Mouse (Mus musculus): ENCODE data around the gene Lemd1. TPM values are rescaled to one million over a fixed set of nuclear protein-coding genes. Genes with fewer than 3 reads are reported as not detected.

The Lemd1 gene
- polyA plus RNA-seq, 1 experiment from 2014 or later: 1.2 TPM

DNA sequence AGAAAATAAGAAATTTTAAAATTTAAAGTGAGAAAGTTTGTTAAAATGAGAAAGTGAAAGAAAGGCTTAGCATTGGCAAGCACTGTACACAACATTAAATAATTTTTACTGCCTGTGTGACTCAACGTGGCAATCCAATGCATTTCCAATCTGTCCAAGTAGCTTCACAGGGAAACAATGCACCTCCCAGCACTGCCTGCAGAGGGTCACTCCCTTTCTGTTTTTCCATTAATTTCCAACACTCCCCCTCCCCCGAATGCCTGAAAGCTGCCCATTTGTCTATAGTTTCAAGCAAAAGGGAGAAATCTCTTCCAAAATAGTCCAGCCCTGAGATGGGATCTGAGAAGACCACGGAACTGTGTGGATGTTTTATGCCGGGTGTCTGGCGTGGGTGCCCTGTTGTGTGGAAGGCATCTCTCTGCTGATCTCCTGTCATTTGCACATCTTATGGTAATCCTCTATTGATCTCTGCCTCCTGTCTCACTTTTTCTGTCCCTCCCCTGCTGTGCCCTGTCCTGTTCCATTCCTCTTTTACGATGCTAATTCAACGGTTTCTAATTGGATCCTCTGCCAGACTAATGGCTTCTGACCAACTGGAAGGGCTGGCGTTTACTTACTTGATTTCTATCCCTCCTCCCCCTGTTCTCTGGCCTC lies 90.4 kb downstream of the Lemd1 start:
- 19% methylated on average over 8 of the region's 8 CpGs for WGBS
- Histone ChIP-seq H3K36me3 (no peaks in the 10 kb centered on the region), H3K9me3 (no peaks in the 10 kb centered on the region), H3K27ac (no peak overlapping the region), H3K27me3 (no peaks in the 10 kb centered on the region; the same call in 1 of the 2 replicates), H3K4me3 (replicated peaks) (no peak overlapping the region), H3K4me2 (no peak overlapping the region), H3K4me1 (replicated peaks) (no peaks in the 10 kb centered on the region), H3K9ac (replicated peaks) (no peak overlapping the region)
- no peak for ATAC-seq (ENCODE audit: insufficient number of reproducible peaks, insufficient read depth, low FRiP score, low TSS enrichment, low read depth)

DNA sequence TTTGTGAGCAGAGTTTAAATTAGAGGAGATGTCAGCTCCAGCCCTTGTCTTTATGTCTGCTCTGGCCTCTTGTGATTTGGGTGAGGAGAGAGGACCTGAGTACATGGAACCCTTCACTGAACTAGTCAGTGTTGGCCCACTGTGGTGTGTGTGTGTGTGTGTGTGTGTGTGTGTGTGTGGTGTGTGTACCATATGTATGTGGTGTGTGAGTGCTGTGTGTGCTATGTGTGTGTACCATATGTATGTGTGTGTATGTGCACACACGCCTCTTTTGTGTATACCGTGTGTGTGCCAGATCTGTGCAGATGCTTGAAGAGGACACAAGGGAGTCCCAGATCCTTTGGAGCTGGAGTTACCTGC lies 90.9 kb downstream of the Lemd1 start:
- no peaks in the 10 kb centered on the region for H3K4me1 ChIP-seq (replicated peaks)
- H3K4me2 ChIP-seq: no peak overlapping the region
- no peak overlapping the region for H3K9ac ChIP-seq (replicated peaks)
- ATAC-seq (ENCODE audit: insufficient number of reproducible peaks, insufficient read depth, low FRiP score, low TSS enrichment, low read depth): no peak
- WGBS: 88% methylated on average over 2 of the region's 2 CpGs
- no peak overlapping the region for H3K4me3 ChIP-seq (replicated peaks)
- H3K27me3 ChIP-seq: no peaks in the 10 kb centered on the region; the same call in 1 of the 2 replicates
- no peak overlapping the region for H3K27ac ChIP-seq
- no peaks in the 10 kb centered on the region for H3K9me3 ChIP-seq
- no peaks in the 10 kb centered on the region for H3K36me3 ChIP-seq

DNA sequence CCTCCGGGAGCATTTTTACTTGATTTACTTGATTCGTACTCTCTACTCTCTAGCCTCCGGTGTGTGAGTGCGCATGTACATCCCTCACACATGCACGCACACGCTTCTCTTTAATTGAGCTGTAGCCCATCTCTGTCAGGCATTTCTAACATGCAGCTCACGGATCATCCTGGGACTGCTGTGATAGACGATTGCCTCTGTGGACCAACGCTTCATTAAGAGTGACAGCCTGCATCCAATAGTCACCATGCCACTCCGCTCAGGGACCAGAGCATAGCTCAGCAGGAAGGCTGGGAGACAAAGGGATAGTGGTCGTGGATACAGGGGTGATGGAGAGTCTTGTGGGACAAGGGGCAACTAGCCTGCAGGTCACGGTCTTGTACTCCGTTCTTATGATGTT lies 91.8 kb downstream of the Lemd1 start:
- H3K9ac ChIP-seq (replicated peaks): no peak overlapping the region
- no peaks in the 10 kb centered on the region for H3K36me3 ChIP-seq
- H3K4me1 ChIP-seq (replicated peaks): no peaks in the 10 kb centered on the region
- no peak overlapping the region for H3K27ac ChIP-seq
- H3K4me2 ChIP-seq: no peak overlapping the region
- peaks cover 5% of the 10 kb centered on the region; the same call in 1 of the 2 replicates for H3K27me3 ChIP-seq
- no peak for ATAC-seq (ENCODE audit: insufficient number of reproducible peaks, insufficient read depth, low FRiP score, low TSS enrichment, low read depth)
- 76% methylated on average over 13 of the region's 13 CpGs for WGBS
- H3K4me3 ChIP-seq (replicated peaks): no peak overlapping the region
- H3K9me3 ChIP-seq: no peaks in the 10 kb centered on the region

DNA sequence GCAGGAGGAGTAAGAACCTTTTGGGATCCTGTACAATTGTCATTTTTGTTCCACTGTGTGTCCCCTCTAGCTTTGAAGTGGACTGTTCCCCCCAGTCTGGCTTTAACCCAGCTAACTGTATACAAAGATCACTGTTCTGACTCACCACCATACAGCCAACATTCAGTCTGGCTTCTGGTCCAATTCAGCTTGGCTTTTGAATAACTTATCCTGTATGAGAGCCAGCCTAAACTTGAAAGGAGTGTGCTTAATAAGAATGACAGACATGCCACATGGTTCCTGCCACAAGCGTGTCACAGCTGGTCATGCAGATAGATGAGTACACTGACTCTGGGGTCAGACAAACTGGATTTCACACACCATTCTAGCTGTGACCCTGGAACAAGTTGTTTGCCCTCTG lies 95.5 kb downstream of the Lemd1 start:
- 80% methylated on average over 1 of the region's 1 CpGs for WGBS
- Histone ChIP-seq H3K4me3 (replicated peaks) (no peak overlapping the region), H3K9ac (replicated peaks) (no peak overlapping the region), H3K4me2 (no peak overlapping the region), H3K4me1 (replicated peaks) (peaks cover 9% of the 10 kb centered on the region), H3K27ac (no peak overlapping the region), H3K9me3 (no peaks in the 10 kb centered on the region), H3K36me3 (no peaks in the 10 kb centered on the region), H3K27me3 (peaks cover 5% of the 10 kb centered on the region; the same call in 1 of the 2 replicates)
- ATAC-seq (ENCODE audit: insufficient number of reproducible peaks, insufficient read depth, low FRiP score, low TSS enrichment, low read depth): no peak

- Histone ChIP-seq H3K4me1 (replicated peaks) (peaks cover 16% of the 10 kb centered on the region), H3K36me3 (no peaks in the 10 kb centered on the region), H3K27ac (no peak overlapping the region), H3K9ac (replicated peaks) (no peak overlapping the region), H3K4me3 (replicated peaks) (no peak overlapping the region), H3K4me2 (no peak overlapping the region), H3K27me3 (peaks cover 5% of the 10 kb centered on the region; the same call in 1 of the 2 replicates), H3K9me3 (no peaks in the 10 kb centered on the region)
- ATAC-seq (ENCODE audit: insufficient number of reproducible peaks, insufficient read depth, low FRiP score, low TSS enrichment, low read depth): no peak
- WGBS: 79% methylated on average over 2 of the region's 2 CpGs
Observed at GRCm38 (mm10) chr1:132287445-132287844, 96.2 kb downstream of the Lemd1 start.

DNA sequence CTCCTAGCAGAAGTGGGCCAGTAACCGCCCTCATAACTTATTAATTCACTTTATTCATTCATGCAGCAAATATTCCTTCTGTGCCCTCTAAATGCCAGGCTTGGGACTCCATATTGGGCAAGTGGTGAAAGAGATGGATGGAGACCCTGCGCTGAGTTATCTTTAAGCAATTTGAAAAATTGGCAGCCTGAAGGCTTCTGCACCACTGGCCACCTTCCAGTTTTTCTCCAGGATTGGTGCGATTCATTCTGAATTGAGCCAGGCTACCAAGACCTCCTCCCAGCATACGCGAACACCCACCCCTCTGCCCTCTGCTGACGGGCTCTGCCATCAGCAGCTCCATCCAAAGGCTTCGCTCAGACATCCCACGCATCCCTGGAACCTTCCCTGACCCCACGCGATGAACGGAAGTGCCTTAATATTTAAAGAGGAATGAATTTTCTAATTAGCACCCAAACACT lies 96.8 kb downstream of the Lemd1 start:
- Histone ChIP-seq H3K4me2 (no peak overlapping the region), H3K9ac (replicated peaks) (no peak overlapping the region), H3K36me3 (no peaks in the 10 kb centered on the region), H3K4me1 (replicated peaks) (peaks cover 22% of the 10 kb centered on the region), H3K27me3 (peaks cover 5% of the 10 kb centered on the region; the same call in 1 of the 2 replicates), H3K27ac (no peak overlapping the region), H3K9me3 (no peaks in the 10 kb centered on the region), H3K4me3 (replicated peaks) (no peak overlapping the region)
- no peak for ATAC-seq (ENCODE audit: insufficient number of reproducible peaks, insufficient read depth, low FRiP score, low TSS enrichment, low read depth)
- 24% methylated on average over 11 of the region's 11 CpGs for WGBS

- WGBS: 76% methylated on average over 6 of the region's 6 CpGs
- peaks cover 23% of the 10 kb centered on the region for H3K4me1 ChIP-seq (replicated peaks)
- no peaks in the 10 kb centered on the region for H3K9me3 ChIP-seq
- ATAC-seq (ENCODE audit: insufficient number of reproducible peaks, insufficient read depth, low FRiP score, low TSS enrichment, low read depth): no peak
- H3K9ac ChIP-seq (replicated peaks): no peak overlapping the region; the same call in 1 of the 2 replicates
- H3K27ac ChIP-seq: no peak overlapping the region
- H3K4me3 ChIP-seq (replicated peaks): no peak overlapping the region
- H3K4me2 ChIP-seq: no peak overlapping the region
- no peaks in the 10 kb centered on the region for H3K36me3 ChIP-seq
- H3K27me3 ChIP-seq: peaks cover 14% of the 10 kb centered on the region; the same call in 1 of the 2 replicates
Observed at GRCm38 (mm10) chr1:132289965-132290364, 98.7 kb downstream of the Lemd1 start.

DNA sequence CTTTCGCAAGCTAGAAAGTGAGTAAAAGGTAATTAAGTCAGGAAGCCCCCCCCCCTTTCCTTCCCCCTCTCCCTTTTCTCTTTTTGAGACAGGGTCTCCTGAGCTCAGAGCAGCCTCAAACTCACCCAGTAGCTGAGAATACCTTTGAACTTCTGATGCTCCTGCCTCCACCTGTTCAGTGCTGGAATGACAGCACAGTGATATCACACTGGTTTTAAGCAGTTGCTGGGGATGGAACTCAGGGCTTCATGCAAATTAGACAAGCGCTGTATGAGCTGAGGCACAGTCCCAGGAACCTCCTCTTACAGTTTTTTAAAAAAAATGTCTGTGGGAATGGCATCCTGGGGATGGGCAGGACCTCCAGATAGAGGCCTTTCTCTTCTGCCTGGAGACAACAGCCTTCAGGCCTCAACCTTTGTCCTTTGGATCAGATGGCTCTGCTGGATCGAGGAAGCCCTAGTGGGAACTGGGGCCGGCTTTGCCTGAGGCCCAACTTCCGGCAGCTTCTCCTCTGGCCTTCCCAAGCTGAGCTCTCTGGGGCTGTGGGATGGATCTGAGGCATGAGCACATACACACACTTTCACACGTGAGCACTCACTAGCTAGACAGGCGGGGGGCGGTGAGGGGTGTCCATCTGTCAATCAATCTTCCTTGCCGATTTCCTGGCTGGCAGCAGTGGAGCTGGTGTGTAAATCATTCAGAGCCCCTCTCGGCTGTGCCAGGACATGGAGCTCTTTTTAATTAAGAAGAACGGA lies 99.9 kb downstream of the Lemd1 start:
- Histone ChIP-seq H3K4me2 (no peak overlapping the region), H3K27me3 (peaks cover 25% of the 10 kb centered on the region), H3K9ac (replicated peaks) (0 out of 2 replicates have a peak overlapping the region, but pooled peaks have one; percentile 34), H3K27ac (peak overlapping the region; percentile 14; the same call in 1 of the 2 replicates), H3K4me1 (replicated peaks) (peaks cover 23% of the 10 kb centered on the region), H3K9me3 (no peaks in the 10 kb centered on the region), H3K4me3 (replicated peaks) (no peak overlapping the region), H3K36me3 (no peaks in the 10 kb centered on the region)
- 25% methylated on average over 11 of the region's 11 CpGs for WGBS
- ATAC-seq (ENCODE audit: insufficient number of reproducible peaks, insufficient read depth, low FRiP score, low TSS enrichment, low read depth): no peak

DNA sequence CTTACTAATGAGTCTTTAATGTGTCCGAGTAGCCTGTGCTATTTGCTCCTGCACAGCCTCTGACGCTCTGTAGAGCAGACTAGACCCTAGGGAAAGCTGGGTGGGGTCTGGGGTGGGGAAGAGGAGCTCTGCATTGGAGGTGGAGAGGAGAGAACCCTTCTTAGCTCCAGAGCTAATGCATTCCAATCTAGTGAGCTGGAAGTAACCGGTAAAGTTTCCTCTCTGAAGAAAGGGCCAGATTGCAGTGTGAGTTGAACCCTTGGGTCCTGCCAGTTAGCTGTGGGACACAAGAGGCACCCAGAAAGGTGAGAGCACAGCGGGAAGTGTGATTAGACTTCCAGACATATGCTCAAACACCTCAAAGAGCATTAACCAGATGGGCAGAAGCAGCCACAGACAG lies 100.5 kb downstream of the Lemd1 start:
- Histone ChIP-seq H3K27me3 (peaks cover 31% of the 10 kb centered on the region), H3K36me3 (no peaks in the 10 kb centered on the region), H3K4me3 (replicated peaks) (no peak overlapping the region), H3K9ac (replicated peaks) (no peak overlapping the region), H3K27ac (peak overlapping the region; percentile 14; the same call in 1 of the 2 replicates), H3K9me3 (no peaks in the 10 kb centered on the region), H3K4me1 (replicated peaks) (peaks cover 23% of the 10 kb centered on the region), H3K4me2 (peak overlapping the region; percentile 32; the same call in 1 of the 2 replicates)
- 20% methylated on average over 4 of the region's 4 CpGs for WGBS
- ATAC-seq (ENCODE audit: insufficient number of reproducible peaks, insufficient read depth, low FRiP score, low TSS enrichment, low read depth): no peak

GRCm38 (mm10) chr1:132292318-132293129 lies 101.3 kb downstream of the Lemd1 start:
- no peaks in the 10 kb centered on the region for H3K36me3 ChIP-seq
- H3K27me3 ChIP-seq: peaks cover 36% of the 10 kb centered on the region
- no peak for ATAC-seq (ENCODE audit: insufficient number of reproducible peaks, insufficient read depth, low FRiP score, low TSS enrichment, low read depth)
- whole genome bisulfite sequencing: 31% methylated on average over 21 of the region's 21 CpGs
- H3K4me2 ChIP-seq: peak overlapping the region; percentile 32
- H3K4me1 ChIP-seq (replicated peaks): peaks cover 23% of the 10 kb centered on the region
- peak overlapping the region; percentile 14 for H3K27ac ChIP-seq
- no peak overlapping the region for H3K4me3 ChIP-seq (replicated peaks)
- no peaks in the 10 kb centered on the region for H3K9me3 ChIP-seq
- H3K9ac ChIP-seq (replicated peaks): no peak overlapping the region

- H3K9ac ChIP-seq (replicated peaks): no peak overlapping the region
- no peak overlapping the region for H3K4me2 ChIP-seq
- H3K27me3 ChIP-seq: peaks cover 64% of the 10 kb centered on the region
- H3K4me3 ChIP-seq (replicated peaks): no peak overlapping the region
- no peak for ATAC-seq (ENCODE audit: insufficient number of reproducible peaks, insufficient read depth, low FRiP score, low TSS enrichment, low read depth)
- no peaks in the 10 kb centered on the region for H3K36me3 ChIP-seq
- WGBS: 74% methylated on average over 7 of the region's 7 CpGs
- H3K9me3 ChIP-seq: no peaks in the 10 kb centered on the region
- H3K27ac ChIP-seq: no peak overlapping the region
- H3K4me1 ChIP-seq (replicated peaks): peaks cover 35% of the 10 kb centered on the region
Observed at GRCm38 (mm10) chr1:132295506-132295905, 104.3 kb downstream of the Lemd1 start.

Data from limb, embryonic 12.5 days (tissue).